Mouse (Mus musculus) heart, postnatal 0 days (tissue): ENCODE results near the gene AI837181. TPM values are rescaled to one million over a fixed set of nuclear protein-coding genes. Genes with fewer than 3 reads are reported as not detected.

Experiments
- ATAC-seq: fragments of 200-750 bp; cut with Nextera tagmentation; 2 replicates; pipeline ENCODE4 v1.8.0; 2017; ENCODE audit warnings: low read depth, moderate number of reproducible peaks, moderate library complexity; ENCODE audit not compliant: insufficient read depth
- DNase-seq: peaks from one replicate; pipeline ENCODE4 v3.0.0-alpha.2; 2016; ENCODE audit warnings: low spot score
- H3K27ac ChIP-seq: fragments of 300-500 bp; sonication (generic); 2 replicates; pipeline ENCODE4 v1.5.1; 2014; ENCODE audit warnings: low read depth, mild to moderate bottlenecking
- H3K27me3 ChIP-seq: fragments of 300-500 bp; sonication (generic); 2 replicates; pipeline ENCODE4 v1.6.1; 2014; ENCODE audit warnings: low read length, mixed read lengths; ENCODE audit not compliant: control insufficient read depth, insufficient read depth
- H3K36me3 ChIP-seq: fragments of 300-500 bp; sonication (generic); replicated peaks from 2 replicates; pipeline ENCODE4 v1.6.1; 2014; ENCODE audit warnings: low read length, mixed read lengths; ENCODE audit not compliant: control insufficient read depth, insufficient read depth
- H3K4me1 ChIP-seq: fragments of 300-500 bp; sonication (generic); 2 replicates; pipeline ENCODE4 v1.6.1; 2014; ENCODE audit warnings: antibody characterized with exemption; ENCODE audit not compliant: control insufficient read depth, insufficient read depth
- H3K4me2 ChIP-seq: fragments of 300-500 bp; sonication (generic); 2 replicates; pipeline ENCODE4 v1.6.1; 2014; ENCODE audit warnings: low read depth, mild to moderate bottlenecking, low read length, moderate library complexity
- H3K4me3 ChIP-seq: fragments of 300-500 bp; sonication (generic); 2 replicates; pipeline ENCODE4 v1.5.1; 2014; ENCODE audit warnings: low read depth, low read length
- H3K9ac ChIP-seq: fragments of 300-500 bp; sonication (generic); replicated peaks from 2 replicates; pipeline ENCODE4 v1.6.1; 2014; ENCODE audit warnings: low read depth, low read length, mixed read lengths
- H3K9me3 ChIP-seq: fragments of 300-500 bp; sonication (generic); replicated peaks from 2 replicates; pipeline ENCODE4 v1.6.1; 2016; ENCODE audit warnings: low read length; ENCODE audit not compliant: control insufficient read depth
- CTCF ChIP-seq: IDR thresholded peaks from 2 replicates; pipeline ENCODE4 v1.5.1; 2016; ENCODE audit warnings: antibody characterized with exemption, control low read depth, low read depth
- EP300 ChIP-seq: IDR thresholded peaks from 2 replicates; pipeline ENCODE4 v1.6.1; 2016; ENCODE audit warnings: antibody characterized with exemption, low read depth
- WGBS: fragments of 180-500 bp; shearing (Covaris S2); extraction: QIAGEN DNeasy Blood & Tissue Kit; methylation state at CpG from one replicate; pipeline ENCODE4 v1.1.7; 2014; 5-methylcytosine and 5-hydroxymethylcytosine counted together
- polyA plus RNA-seq: library from polyadenylated mRNA; unstranded; fragments of >200 nt; fragmentation: Nextera tagmentation; extraction: Ambion mirVana; gene quantifications from 2 replicates; pipeline ENCODE4 v1.2.1, GENCODE M21; 2015
- total RNA-seq: library from RNA; depleted of rRNA; stranded (reverse); fragments of >200 nt; gene quantifications from 2 replicates; pipeline ENCODE4 v1.2.3, GENCODE M21; 2014; ENCODE audit warnings: low replicate concordance

Gene AI837181
- total and polyA plus RNA-seq, 2 experiments from 2014 or later: 38.1 to 47.4 TPM

- TF ChIP-seq EP300: no peak
- no peak for TF ChIP-seq CTCF
- 76% methylated on average over 4 of the region's 4 CpGs for WGBS
- Histone ChIP-seq H3K36me3 (peaks cover 4% of the 10 kb centered on the region; the same call in 1 of the 2 replicates), H3K4me1 (peaks cover 9% of the 10 kb centered on the region), H3K27me3 (no peaks in the 10 kb centered on the region), H3K4me2 (no peak overlapping the region), H3K4me3 (no peak overlapping the region), H3K27ac (no peak overlapping the region), H3K9me3 (no peaks in the 10 kb centered on the region), H3K9ac (no peak overlapping the region)
- DNase-seq: no peak
- no peak for ATAC-seq
Measured at GRCm38 (mm10) chr19:5431911-5432464, 7.0 kb downstream of the AI837181 start.

GRCm38 (mm10) chr19:5432992-5433852 is 8.3 kb downstream of the AI837181 start:
- Histone ChIP-seq H3K4me3 (peak overlapping the region; percentile 37), H3K4me2 (peak overlapping the region; percentile 73), H3K27ac (peak overlapping the region; percentile 69), H3K9me3 (no peaks in the 10 kb centered on the region), H3K4me1 (peaks cover 9% of the 10 kb centered on the region), H3K27me3 (no peaks in the 10 kb centered on the region), H3K36me3 (no peaks in the 10 kb centered on the region), H3K9ac (peak overlapping the region; percentile 52)
- WGBS: 4% methylated on average over 16 of the region's 16 CpGs
- DNase-seq (peak; percentile 85), ATAC-seq (peak; percentile 74)
- TF ChIP-seq CTCF (peak; percentile 60), EP300 (no peak)

- Histone ChIP-seq H3K4me2 (peak overlapping the region; percentile 73), H3K27me3 (no peaks in the 10 kb centered on the region), H3K4me3 (no peak overlapping the region), H3K27ac (peak overlapping the region; percentile 69; the same call in 1 of the 2 replicates), H3K4me1 (peaks cover 9% of the 10 kb centered on the region), H3K9me3 (no peaks in the 10 kb centered on the region), H3K36me3 (no peaks in the 10 kb centered on the region), H3K9ac (no peak overlapping the region)
- ATAC-seq (no peak), DNase-seq (no peak)
- WGBS: 41% methylated on average over 7 of the region's 7 CpGs
- TF ChIP-seq EP300 (no peak), CTCF (no peak)
Measured at GRCm38 (mm10) chr19:5433951-5434350, 9.0 kb downstream of the AI837181 start.

GRCm38 (mm10) chr19:5444371-5444908 is 19.5 kb downstream of the AI837181 start:
- no peak for DNase-seq
- 55% methylated on average over 9 of the region's 9 CpGs for WGBS
- no peak overlapping the region for H3K4me3 ChIP-seq
- no peak overlapping the region for H3K27ac ChIP-seq
- 0 out of 2 replicates have a peak, but pooled peaks cover 8% of the 10 kb centered on the region for H3K9me3 ChIP-seq
- H3K36me3 ChIP-seq: no peaks in the 10 kb centered on the region
- no peak overlapping the region for H3K9ac ChIP-seq
- no peak overlapping the region for H3K4me2 ChIP-seq
- H3K27me3 ChIP-seq: peaks cover 26% of the 10 kb centered on the region
- TF ChIP-seq EP300 (no peak), CTCF (no peak)
- no peak for ATAC-seq
- peaks cover 16% of the 10 kb centered on the region; the same call in 1 of the 2 replicates for H3K4me1 ChIP-seq

- H3K27me3 ChIP-seq: peaks cover 30% of the 10 kb centered on the region
- no peak for DNase-seq
- ATAC-seq: no peak
- no peak overlapping the region for H3K4me3 ChIP-seq
- 0 out of 2 replicates have a peak, but pooled peaks cover 6% of the 10 kb centered on the region for H3K9me3 ChIP-seq
- TF ChIP-seq EP300: no peak
- no peak for TF ChIP-seq CTCF
- no peak overlapping the region for H3K4me2 ChIP-seq
- no peak overlapping the region for H3K9ac ChIP-seq
- peaks cover 16% of the 10 kb centered on the region; the same call in 1 of the 2 replicates for H3K4me1 ChIP-seq
- H3K27ac ChIP-seq: no peak overlapping the region
- 51% methylated on average over 7 of the region's 7 CpGs for WGBS
- H3K36me3 ChIP-seq: no peaks in the 10 kb centered on the region
Measured at GRCm38 (mm10) chr19:5444954-5445353, 20.0 kb downstream of the AI837181 start.
